Mouse (Mus musculus): Measurements from ENCODE around the gene Ube2q2. TPM values are rescaled to one million over a fixed set of nuclear protein-coding genes. Genes with fewer than 3 reads are reported as not detected.
"Not testable (repeated sequence)": the region's sequence is repeated elsewhere in the genome, so short reads cannot be mapped to it uniquely, and the experiment has no call there.

The Ube2q2 gene
- total RNA-seq, 1 experiment from 2014 or later, result 46.7 TPM

GRCm38 (mm10) chr9:55236235-55237165 is 87.8 kb downstream of the Ube2q2 start:
- DNase-seq, result no peak

GRCm38 (mm10) chr9:55240852-55241251 is 92.2 kb downstream of the Ube2q2 start:
- DNase-seq, result no peak

DNA sequence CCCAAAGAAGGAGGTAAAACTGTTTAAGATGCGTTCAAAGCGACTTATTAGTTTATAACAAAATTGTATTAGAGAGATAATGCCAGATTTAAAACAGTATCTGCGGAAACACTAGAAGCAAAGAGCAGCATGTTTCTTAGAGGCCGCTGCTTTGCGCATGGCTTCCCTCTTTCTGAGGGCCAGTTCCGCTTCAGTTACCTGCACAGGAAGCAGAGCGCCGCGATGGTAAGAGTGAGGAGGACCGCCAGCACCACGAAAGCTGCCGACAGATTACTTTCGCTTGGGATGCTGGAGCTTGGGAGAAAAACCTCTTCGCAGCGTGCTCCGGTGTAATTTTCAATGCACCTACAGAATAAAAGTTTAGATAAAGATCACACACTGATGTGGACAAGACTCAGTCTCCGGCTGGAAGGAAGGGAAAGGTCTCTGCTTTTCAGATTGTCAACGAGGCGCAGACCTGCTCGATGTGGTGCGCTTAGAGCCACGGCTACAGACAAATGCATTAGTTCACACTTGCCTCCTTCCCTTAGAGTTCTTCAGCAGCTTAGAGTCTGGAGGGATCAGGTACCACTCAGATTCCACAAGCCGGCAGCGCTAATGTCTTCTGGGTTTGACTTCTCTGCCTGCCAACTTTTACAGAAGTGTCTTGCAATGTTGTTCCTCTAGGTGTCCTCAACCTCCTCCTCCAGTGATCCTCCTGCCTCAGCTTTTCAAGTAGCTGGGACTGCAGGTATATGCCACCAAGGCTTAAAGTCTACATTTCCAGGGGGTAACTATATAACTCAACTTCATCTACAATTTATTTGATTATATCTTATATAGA is 93.4 kb downstream of the Ube2q2 start:
- DNase-seq, result no peak

DNA sequence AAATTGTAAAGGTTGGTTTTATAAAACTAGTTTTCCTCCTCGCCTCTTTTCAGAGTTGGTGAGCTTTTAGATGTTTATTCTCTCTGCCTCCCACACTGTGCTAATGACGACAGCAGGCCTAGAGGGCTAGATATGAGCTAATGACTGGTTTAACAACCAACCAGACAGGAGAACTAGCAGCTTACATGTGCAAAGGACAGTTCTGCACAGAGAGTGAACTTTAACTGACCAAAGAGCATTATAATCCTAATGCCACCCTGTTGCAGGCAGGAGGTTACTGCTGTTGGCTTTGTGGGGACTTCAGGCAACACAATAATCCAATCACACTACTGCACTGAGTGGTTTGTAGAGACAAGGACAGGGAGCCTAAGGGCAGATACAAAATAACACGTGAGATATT is 94.6 kb downstream of the Ube2q2 start:
- no peak for DNase-seq

- no peak for DNase-seq
Observed at GRCm38 (mm10) chr9:55244079-55244478, 95.4 kb downstream of the Ube2q2 start.

DNA sequence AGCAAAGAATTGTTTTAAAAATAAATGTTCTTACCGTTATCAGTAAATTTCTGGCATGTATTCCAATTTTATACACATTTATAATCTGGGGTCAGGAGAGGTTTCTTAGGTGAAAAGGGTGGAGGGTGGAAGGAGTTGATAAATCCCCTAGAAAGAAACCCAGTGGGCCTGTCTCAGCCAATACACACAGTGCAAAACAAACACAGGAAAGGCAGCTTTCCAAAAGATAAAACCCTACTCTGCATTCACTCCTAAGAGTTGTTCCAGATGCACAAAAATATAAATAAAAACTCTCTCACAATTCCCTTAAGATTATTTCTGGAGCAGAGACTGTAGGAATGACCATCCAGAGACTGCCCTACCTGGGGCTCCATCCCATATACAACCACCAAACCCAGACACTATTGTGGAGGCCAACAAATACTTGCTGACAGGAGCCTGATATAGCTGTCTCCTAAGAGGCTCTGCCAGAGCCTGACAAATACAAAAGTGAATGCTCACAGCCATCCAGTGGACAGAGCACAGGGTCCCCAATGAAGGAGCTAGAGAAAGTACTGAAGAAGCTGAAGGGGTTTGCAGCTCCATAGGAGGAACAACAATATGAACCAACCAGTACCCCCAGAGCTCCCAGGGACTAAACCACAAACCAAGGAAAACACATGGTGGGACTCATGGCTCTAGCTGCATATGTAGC is 96.5 kb downstream of the Ube2q2 start:
- not testable (repeated sequence) for DNase-seq

DNA sequence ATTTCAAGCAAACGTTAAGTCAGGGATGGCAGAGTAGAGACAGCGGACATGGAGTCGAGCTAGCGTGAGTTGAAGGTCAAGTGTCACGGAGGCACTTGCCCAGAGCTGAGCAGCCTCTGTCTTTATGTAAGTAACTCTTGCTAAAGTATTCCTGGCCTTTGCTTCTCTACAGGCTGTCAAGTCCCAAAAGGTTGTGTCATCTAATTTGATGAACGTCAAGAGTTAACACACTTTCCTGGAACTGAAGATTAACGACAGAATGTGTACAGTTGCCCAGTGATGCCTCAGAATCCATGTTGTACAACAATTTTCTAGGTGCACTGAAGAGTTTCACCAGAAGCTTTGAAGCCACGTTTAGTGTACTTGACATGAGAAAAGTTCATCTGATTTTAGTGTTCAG is 97.8 kb downstream of the Ube2q2 start:
- no peak for DNase-seq

GRCm38 (mm10) chr9:55246918-55247317 is 98.3 kb downstream of the Ube2q2 start:
- no peak for DNase-seq

- DNase-seq, result no peak
Observed at GRCm38 (mm10) chr9:55248465-55248864, 99.8 kb downstream of the Ube2q2 start.

- DNase-seq, result no peak
Observed at GRCm38 (mm10) chr9:55250595-55251247, 102.1 kb downstream of the Ube2q2 start.

GRCm38 (mm10) chr9:55252097-55252496 is 103.4 kb downstream of the Ube2q2 start:
- peak; percentile 30 for DNase-seq

DNA sequence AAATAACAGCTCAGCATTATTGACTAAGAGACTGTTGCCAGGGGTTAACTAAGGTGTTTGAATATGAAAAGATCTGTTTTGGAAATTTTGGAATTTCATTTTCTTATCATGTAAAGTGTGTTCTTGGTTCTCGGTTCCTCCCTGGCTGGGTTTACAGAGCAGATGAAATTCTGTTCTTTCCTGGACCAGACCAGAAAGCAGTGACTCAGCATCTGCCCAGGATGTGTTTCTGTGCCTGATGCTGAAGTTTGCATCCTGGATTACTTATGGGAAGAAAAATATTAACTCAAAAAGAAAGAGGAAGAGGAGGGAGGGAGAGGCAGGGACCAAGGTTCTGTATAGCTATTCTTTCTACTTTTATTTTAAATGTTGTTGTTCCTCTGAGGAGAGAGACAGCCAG is 105.2 kb downstream of the Ube2q2 start:
- DNase-seq, result no peak

DNA sequence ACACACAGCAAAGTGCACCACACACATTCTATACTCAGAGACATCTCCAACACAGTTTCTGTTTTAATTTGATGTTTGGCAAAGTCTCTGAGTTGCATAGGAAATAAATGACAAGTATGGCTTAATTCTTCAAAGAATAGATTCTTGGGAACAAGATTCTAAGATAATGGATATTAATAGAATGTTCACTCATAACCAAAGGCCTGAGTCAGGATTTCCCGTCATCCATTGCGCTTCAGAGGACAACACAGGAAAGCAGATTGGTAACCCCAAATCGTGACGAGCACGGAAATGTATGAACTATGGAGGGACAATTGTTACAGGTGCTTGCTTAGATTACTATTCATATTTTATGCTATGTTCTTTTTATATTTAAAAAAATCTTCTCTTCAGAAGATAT is 106.4 kb downstream of the Ube2q2 start:
- DNase-seq, result no peak

DNA sequence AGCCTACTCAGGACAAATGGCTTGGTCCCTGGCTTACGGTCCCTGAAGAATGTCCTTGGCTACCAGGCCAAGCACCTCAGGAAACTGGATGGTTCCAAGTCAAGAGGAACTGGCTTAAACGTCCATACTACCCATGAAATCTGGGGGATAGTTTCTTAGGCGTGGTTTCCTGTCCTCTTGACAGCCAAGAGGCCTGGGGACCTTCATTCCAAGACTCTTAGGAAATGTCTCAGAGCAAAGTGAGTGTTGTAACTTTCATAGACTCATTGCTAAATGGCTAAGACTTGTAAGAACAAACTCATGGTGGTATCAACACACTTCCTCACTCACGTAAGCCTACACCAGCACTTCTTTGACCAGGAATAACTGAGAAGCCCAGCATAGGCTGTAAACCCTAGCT is 107.0 kb downstream of the Ube2q2 start:
- DNase-seq, result peak; percentile 19

DNA sequence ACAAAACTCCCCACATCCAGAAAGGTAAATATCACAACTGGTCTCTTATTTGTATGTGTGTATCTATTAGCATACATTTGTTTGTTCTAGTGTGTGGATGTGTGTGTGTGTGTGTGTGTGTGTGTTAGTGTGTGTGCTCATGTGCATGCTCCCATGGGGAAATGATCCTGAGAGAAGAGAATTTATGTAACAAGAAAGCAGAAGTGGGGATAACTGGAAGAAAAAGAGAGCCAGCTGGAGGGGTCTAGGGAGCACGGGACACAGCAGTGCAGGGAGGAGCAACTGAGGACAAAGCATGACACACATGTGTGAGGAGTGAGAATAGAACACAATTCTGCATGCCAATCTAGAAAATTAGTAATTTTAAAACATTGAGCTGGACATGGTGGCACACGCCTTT is 108.5 kb downstream of the Ube2q2 start:
- no peak for DNase-seq

Other genes with a start within 250 kb of the Ube2q2 start
- gene Hykk, start 231.6 kb upstream of the Ube2q2 start, total RNA-seq (2021), result 2.4 and 8.6 TPM in 2 replicates
- gene Psma4, start 198.1 kb upstream of the Ube2q2 start, total RNA-seq (2021), result 183 and 205 TPM in 2 replicates
- gene AY074887, start 197.9 kb upstream of the Ube2q2 start, total RNA-seq (2021), result not detected in 2 replicates
- 0.85 and 1.2 TPM in 2 replicates for gene Chrna5, start 168.0 kb upstream of the Ube2q2 start, total RNA-seq (2021)
- 9.6 and 13.0 TPM in 2 replicates for gene Chrna3, start 122.3 kb upstream of the Ube2q2 start, total RNA-seq (2021)
- 4.3 and 6.6 TPM in 2 replicates for gene Chrnb4, start 100.1 kb upstream of the Ube2q2 start, total RNA-seq (2021)
- gene Fbxo22, start 60.1 kb downstream of the Ube2q2 start, total RNA-seq (2021), result 27.5 and 31.5 TPM in 2 replicates
- gene Nrg4, start 178.0 kb downstream of the Ube2q2 start, total RNA-seq (2021), result 56.9 and 65.7 TPM in 2 replicates
- gene Tmem266, start 178.1 kb downstream of the Ube2q2 start, total RNA-seq (2021), result 0.93 and 1.3 TPM in 2 replicates